Mouse (Mus musculus): Measurements from ENCODE around the gene Astn1. TPM values are rescaled to one million over a fixed set of nuclear protein-coding genes. Genes with fewer than 3 reads are reported as not detected.
A peak's percentile ranks its signal among the peaks of the same experiment; 100 is the strongest.

The Astn1 gene
- polyA plus RNA-seq, 1 experiment from 2014 or later: 8.1 TPM

DNA sequence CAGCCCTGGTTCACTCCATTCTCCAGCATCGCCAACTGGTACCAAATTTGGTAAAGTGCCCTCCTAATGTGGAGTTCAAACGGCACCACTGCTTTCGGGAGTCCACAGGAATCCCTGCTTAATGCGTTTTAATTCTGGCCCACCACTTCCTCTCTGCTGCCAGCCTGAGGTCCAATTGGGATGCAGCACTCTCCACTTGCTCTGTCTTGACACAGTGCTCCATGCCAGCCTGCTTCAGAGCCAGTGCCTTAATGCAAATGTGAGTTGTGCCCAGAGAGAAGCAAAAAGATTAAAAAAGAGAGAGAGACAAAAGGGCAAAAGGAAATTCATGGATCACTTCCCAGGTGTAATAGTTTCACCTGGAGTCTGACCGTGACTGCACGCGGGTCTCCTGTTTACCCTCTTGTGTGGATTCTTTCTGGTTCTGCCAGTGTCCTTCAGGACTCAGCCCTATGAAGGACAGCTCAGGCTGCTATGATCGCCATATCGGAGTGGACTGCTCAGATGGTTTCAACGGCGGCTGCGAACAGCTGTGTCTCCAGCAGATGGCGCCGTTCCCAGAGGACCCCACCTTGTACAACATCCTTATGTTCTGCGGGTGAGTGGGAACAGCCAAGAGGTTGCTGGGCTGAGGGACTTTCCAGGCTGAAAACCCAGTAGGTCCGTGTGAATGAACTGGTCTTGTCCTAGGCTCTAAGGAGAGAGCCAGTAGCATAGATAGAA is 234.8 kb downstream of the Astn1 start:
- Histone ChIP-seq H3K36me3 (no peaks in the 10 kb centered on the region), H3K4me2 (replicated peaks) (no peak overlapping the region)
- peak; percentile 64; the same call in 1 of the 2 replicates for ATAC-seq (ENCODE audit: insufficient number of reproducible peaks, insufficient read depth, low FRiP score, low TSS enrichment)

DNA sequence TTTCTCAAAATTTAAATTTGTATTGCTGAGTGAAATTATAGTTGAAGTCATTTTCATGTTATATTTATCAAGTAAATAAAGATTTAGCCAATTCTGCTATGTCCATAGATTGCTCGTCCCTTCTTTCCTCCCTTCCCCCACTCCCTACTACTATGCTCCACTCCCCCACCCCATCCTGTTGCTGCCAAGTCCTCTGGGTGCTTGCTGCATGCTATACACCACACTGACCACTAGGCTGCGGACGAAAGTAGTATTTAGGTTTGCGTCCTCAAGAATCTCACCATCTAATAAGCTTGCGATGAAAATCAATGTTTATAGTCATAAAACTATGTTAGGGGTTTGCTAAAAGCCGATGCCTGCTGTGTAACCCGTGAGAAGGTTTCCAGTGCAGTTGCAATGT is 235.9 kb downstream of the Astn1 start:
- Histone ChIP-seq H3K9me3 (no peaks in the 10 kb centered on the region), H3K27ac (no peak overlapping the region), H3K27me3 (no peaks in the 10 kb centered on the region), H3K4me1 (no peaks in the 10 kb centered on the region), H3K9ac (no peak overlapping the region), H3K4me3 (no peak overlapping the region), H3K36me3 (no peaks in the 10 kb centered on the region), H3K4me2 (replicated peaks) (no peak overlapping the region)
- no peak for ATAC-seq (ENCODE audit: insufficient number of reproducible peaks, insufficient read depth, low FRiP score, low TSS enrichment)
- 74% methylated on average over 7 of the region's 7 CpGs for WGBS

More for the DNA sequence above, 234.8 kb downstream of the Astn1 start:
- H3K27me3 ChIP-seq: no peaks in the 10 kb centered on the region
- H3K4me1 ChIP-seq: no peaks in the 10 kb centered on the region
- H3K9me3 ChIP-seq: no peaks in the 10 kb centered on the region
- no peak overlapping the region for H3K9ac ChIP-seq
- H3K27ac ChIP-seq: no peak overlapping the region
- no peak overlapping the region for H3K4me3 ChIP-seq
- 33% methylated on average over 16 of the region's 16 CpGs for WGBS

DNA sequence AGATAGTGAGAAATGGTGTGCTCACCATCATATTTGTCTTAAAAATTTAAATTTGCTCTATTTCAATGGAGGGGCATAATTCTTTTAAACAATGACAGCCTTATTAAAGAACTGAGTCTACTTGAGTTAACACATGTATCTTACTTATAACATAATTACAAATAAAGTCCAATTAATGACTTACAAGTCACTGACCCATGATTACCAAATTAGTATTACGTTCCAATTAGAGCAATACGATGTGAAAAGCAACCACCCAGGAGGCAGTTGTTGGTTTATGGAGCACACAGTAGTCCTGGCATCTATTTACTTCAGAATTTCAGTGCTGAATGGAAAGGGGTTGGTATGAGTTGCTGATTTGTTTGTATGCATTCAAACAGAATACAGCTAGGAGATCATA is 237.4 kb downstream of the Astn1 start:
- Histone ChIP-seq H3K27ac (no peak overlapping the region), H3K9ac (no peak overlapping the region), H3K4me1 (no peaks in the 10 kb centered on the region), H3K27me3 (no peaks in the 10 kb centered on the region), H3K36me3 (no peaks in the 10 kb centered on the region), H3K4me3 (no peak overlapping the region), H3K4me2 (replicated peaks) (no peak overlapping the region), H3K9me3 (no peaks in the 10 kb centered on the region)
- ATAC-seq (ENCODE audit: insufficient number of reproducible peaks, insufficient read depth, low FRiP score, low TSS enrichment): no peak
- 85% methylated on average over 2 of the region's 2 CpGs for WGBS

DNA sequence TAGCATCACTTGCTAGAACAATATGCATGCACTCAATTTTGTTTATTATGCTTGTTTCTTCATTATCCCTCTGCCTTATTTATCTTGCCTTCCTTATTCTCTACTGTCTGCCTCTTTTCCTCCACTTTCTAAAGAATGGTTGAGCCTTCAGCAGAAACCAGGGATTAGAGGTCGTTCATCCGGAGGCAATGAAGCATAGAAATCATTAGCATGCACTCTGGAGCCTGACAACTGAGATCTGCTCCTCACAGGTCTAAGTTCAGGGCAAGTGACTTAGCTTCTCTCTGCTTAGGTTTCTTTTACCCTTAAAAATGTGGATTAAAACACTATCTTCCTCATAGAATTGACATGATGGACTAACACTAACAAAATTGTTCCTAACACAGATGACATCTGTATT is 241.0 kb downstream of the Astn1 start:
- H3K4me2 ChIP-seq (replicated peaks): no peak overlapping the region
- H3K9me3 ChIP-seq: no peaks in the 10 kb centered on the region
- H3K36me3 ChIP-seq: no peaks in the 10 kb centered on the region
- H3K27ac ChIP-seq: no peak overlapping the region
- no peaks in the 10 kb centered on the region for H3K27me3 ChIP-seq
- no peaks in the 10 kb centered on the region for H3K4me1 ChIP-seq
- WGBS: 48% methylated on average over 2 of the region's 2 CpGs
- no peak for ATAC-seq (ENCODE audit: insufficient number of reproducible peaks, insufficient read depth, low FRiP score, low TSS enrichment)
- no peak overlapping the region for H3K9ac ChIP-seq
- no peak overlapping the region for H3K4me3 ChIP-seq

DNA sequence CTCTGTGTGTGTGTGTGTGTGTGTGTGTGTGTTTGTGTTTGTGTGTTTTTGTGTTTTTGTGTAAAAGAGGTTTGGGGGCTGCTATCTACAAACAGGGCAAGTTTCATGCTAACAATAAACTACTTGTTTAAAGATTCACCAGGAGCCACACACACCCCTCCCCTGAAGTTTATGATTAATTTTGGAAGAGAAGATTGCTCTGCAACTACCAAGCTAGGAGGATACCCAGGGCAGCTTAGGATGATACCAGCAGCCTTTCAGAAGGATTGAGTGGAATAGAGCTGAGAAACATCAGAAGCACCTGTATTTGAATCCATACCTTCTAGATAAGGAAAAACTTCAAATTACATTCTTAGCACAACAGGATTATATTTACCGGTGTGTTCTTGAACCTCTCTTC is 242.1 kb downstream of the Astn1 start:
- Histone ChIP-seq H3K27ac (no peak overlapping the region), H3K36me3 (no peaks in the 10 kb centered on the region; the same call in 1 of the 2 replicates), H3K9me3 (no peaks in the 10 kb centered on the region), H3K9ac (no peak overlapping the region), H3K4me1 (no peaks in the 10 kb centered on the region), H3K4me3 (no peak overlapping the region), H3K27me3 (no peaks in the 10 kb centered on the region), H3K4me2 (replicated peaks) (no peak overlapping the region)
- no peak for ATAC-seq (ENCODE audit: insufficient number of reproducible peaks, insufficient read depth, low FRiP score, low TSS enrichment)
- 90% methylated on average over 1 of the region's 1 CpGs for WGBS

DNA sequence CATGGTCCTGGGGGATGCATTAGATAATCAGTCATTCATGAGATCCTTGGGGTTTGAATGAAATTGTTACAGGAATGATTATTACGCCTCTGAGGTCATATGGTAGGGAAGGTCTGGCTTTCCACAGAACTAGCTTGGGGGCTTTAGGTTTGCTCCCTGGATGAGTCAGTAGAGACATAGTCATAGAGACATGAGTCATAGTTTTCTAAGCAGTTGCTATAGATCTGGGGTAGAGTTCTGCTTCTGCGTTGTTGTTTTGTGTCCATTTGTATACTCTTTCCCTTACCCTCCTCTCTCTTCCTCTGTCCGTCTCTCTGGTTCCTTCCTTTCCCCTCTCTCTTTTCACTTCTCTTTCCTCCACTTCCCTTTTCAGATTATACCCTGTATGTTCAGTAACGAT is 243.5 kb downstream of the Astn1 start:
- no peaks in the 10 kb centered on the region; the same call in 1 of the 2 replicates for H3K36me3 ChIP-seq
- no peaks in the 10 kb centered on the region for H3K9me3 ChIP-seq
- H3K9ac ChIP-seq: no peak overlapping the region
- H3K27me3 ChIP-seq: no peaks in the 10 kb centered on the region
- no peak overlapping the region for H3K27ac ChIP-seq
- no peak overlapping the region for H3K4me2 ChIP-seq (replicated peaks)
- no peaks in the 10 kb centered on the region for H3K4me1 ChIP-seq
- no peak for ATAC-seq (ENCODE audit: insufficient number of reproducible peaks, insufficient read depth, low FRiP score, low TSS enrichment)
- WGBS: 88% methylated on average over 4 of the region's 4 CpGs
- no peak overlapping the region for H3K4me3 ChIP-seq

DNA sequence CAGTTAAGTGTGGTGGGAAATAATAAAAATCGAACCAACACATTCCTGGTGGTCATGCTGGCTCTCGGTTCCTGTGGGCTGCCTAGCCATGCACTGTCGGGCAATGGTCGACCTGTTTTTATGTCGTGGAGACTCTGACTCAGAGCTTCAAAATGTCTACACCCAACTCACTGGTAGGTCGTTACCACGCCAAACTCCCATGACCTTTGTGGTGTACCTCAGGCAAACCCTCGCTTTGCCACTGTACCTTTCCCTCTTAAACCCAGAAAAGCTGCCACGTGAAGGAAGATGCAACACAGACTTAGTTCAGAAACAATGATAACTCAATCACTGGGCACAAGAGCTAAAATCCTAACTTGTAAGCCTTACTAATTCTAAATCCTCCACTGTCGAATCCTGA is 244.3 kb downstream of the Astn1 start:
- Histone ChIP-seq H3K36me3 (peaks cover 4% of the 10 kb centered on the region), H3K9me3 (no peaks in the 10 kb centered on the region), H3K4me1 (no peaks in the 10 kb centered on the region), H3K27ac (no peak overlapping the region), H3K4me3 (no peak overlapping the region), H3K27me3 (no peaks in the 10 kb centered on the region), H3K4me2 (replicated peaks) (no peak overlapping the region), H3K9ac (no peak overlapping the region)
- 91% methylated on average over 10 of the region's 10 CpGs for WGBS
- ATAC-seq (ENCODE audit: insufficient number of reproducible peaks, insufficient read depth, low FRiP score, low TSS enrichment): no peak

DNA sequence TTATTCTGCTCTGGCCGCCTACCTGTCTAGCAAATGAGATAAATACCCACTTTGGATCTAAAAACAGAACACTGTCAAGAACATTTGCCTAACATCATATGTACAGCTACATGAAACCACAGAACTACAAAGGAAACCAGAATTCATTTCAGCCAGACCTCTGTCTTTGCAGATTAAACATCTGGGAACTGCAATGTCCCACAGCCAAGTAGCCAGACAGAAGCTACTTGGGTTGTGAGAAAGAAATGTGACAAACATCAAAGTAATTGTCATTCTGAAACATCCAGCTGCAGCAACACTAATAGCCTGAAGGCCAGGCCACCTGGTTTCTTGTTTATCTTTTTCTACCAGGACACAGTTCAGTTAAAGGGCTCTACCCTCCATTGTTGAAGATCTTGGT is 245.1 kb downstream of the Astn1 start:
- ATAC-seq (ENCODE audit: insufficient number of reproducible peaks, insufficient read depth, low FRiP score, low TSS enrichment): no peak
- no peak overlapping the region for H3K9ac ChIP-seq
- H3K4me1 ChIP-seq: no peaks in the 10 kb centered on the region
- 73% methylated on average over 1 of the region's 1 CpGs for WGBS
- no peak overlapping the region for H3K27ac ChIP-seq
- no peak overlapping the region for H3K4me2 ChIP-seq (replicated peaks)
- no peaks in the 10 kb centered on the region for H3K9me3 ChIP-seq
- H3K27me3 ChIP-seq: no peaks in the 10 kb centered on the region
- peaks cover 6% of the 10 kb centered on the region for H3K36me3 ChIP-seq
- no peak overlapping the region for H3K4me3 ChIP-seq

DNA sequence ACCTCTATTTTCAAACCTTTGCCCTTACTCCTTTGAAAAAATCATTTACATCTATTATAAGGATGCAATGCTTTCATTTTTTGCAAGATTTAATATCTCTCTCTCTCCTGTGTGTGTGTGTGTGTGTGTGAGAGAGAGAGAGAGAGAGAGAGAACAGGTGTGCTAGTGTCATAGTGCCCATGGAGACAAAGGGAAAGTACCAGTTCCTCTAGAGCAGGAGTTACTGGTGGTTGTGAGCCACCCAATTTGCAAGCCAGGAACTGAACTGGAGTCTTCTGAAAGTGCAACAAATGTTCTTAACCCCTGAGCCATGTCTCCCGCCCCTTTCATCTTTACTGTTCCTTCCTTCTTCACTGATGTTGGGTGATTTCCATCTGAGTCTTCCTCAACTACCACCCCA is 253.1 kb downstream of the Astn1 start:
- Histone ChIP-seq H3K27ac (no peak overlapping the region), H3K36me3 (peaks cover 11% of the 10 kb centered on the region), H3K4me1 (0 out of 2 replicates have a peak, but pooled peaks cover 3% of the 10 kb centered on the region), H3K9ac (no peak overlapping the region), H3K4me2 (replicated peaks) (no peak overlapping the region), H3K4me3 (no peak overlapping the region), H3K27me3 (no peaks in the 10 kb centered on the region), H3K9me3 (no peaks in the 10 kb centered on the region)
- 92% methylated on average over 1 of the region's 1 CpGs for WGBS
- ATAC-seq (ENCODE audit: insufficient number of reproducible peaks, insufficient read depth, low FRiP score, low TSS enrichment): no peak

DNA sequence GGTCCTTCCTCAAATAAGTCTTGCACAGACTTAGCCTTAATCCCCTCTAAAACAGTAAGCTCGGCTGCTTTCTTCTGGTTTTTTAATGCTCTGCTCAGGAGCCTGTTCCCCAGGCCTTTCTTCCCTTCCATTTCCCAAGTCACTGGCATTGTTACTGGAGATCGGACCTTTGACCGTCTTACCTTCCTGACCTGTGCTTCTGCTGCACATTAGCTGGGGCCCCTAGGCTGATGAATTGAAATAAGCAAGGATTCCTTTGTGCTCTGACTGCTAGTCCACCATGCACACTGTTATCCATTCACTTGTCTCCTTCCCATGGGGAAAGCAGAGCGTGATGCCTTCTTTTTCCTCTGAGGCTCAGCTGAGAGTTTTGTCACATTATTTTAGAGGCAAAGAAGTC is 255.9 kb downstream of the Astn1 start:
- Histone ChIP-seq H3K36me3 (no peaks in the 10 kb centered on the region), H3K27ac (no peak overlapping the region), H3K9me3 (no peaks in the 10 kb centered on the region), H3K4me2 (replicated peaks) (no peak overlapping the region), H3K4me3 (no peak overlapping the region), H3K4me1 (0 out of 2 replicates have a peak, but pooled peaks cover 3% of the 10 kb centered on the region), H3K27me3 (no peaks in the 10 kb centered on the region), H3K9ac (no peak overlapping the region)
- no peak for ATAC-seq (ENCODE audit: insufficient number of reproducible peaks, insufficient read depth, low FRiP score, low TSS enrichment)
- 60% methylated on average over 4 of the region's 4 CpGs for WGBS

DNA sequence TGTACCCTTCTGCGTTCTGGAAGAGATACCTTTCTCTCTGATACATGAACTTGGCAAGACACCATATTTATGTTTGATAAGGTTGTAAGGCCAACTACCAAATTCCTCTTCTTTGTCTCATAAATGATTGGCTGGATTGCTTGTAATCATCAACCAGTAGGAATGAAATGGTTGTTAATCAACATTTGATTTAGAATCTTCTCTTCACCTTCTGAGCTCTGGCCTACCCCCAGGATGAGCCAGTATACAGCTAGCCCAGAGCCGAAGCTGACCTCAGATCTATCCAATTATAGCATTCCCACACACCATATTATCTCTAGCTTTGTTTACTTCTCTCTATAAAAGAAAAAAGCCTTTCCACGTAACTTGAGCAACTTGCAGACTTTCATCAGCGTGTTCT is 270.9 kb downstream of the Astn1 start:
- Histone ChIP-seq H3K9me3 (no peaks in the 10 kb centered on the region), H3K4me2 (replicated peaks) (no peak overlapping the region), H3K4me1 (no peaks in the 10 kb centered on the region), H3K27ac (no peak overlapping the region), H3K9ac (no peak overlapping the region), H3K36me3 (no peaks in the 10 kb centered on the region), H3K27me3 (no peaks in the 10 kb centered on the region), H3K4me3 (no peak overlapping the region)
- ATAC-seq (ENCODE audit: insufficient number of reproducible peaks, insufficient read depth, low FRiP score, low TSS enrichment): no peak
- 78% methylated on average over 4 of the region's 4 CpGs for WGBS

DNA sequence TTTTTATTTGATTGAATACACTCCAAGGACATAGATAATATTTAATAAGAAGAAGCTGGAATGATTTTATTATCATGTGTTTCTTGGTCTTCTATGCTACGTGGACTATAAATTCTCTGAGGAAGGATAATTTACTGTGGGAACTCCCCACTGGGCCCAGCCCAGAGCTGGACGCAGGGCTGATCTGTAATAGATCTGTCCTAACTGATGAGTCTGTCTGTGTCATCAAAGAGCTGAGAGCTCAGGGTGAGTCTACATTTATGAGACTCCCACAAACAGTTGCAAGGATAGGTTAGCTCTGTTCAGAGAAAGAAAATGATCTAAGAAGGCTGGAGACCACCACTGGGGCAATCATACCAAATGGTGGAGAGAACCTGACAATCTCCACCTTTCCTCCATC is 271.4 kb downstream of the Astn1 start:
- 87% methylated on average over 2 of the region's 2 CpGs for WGBS
- Histone ChIP-seq H3K27ac (no peak overlapping the region), H3K36me3 (no peaks in the 10 kb centered on the region), H3K4me1 (no peaks in the 10 kb centered on the region), H3K27me3 (no peaks in the 10 kb centered on the region), H3K4me2 (replicated peaks) (no peak overlapping the region), H3K9ac (no peak overlapping the region), H3K4me3 (no peak overlapping the region), H3K9me3 (no peaks in the 10 kb centered on the region)
- ATAC-seq (ENCODE audit: insufficient number of reproducible peaks, insufficient read depth, low FRiP score, low TSS enrichment): no peak

All from embryonic facial prominence, embryonic 12.5 days (tissue).